Mouse (Mus musculus) ovary, postnatal 10 days (tissue): ENCODE data around the gene Cbs.
A peak's percentile ranks its signal among the peaks of the same experiment; 100 is the strongest.

Experiments used
- DNase-seq: peaks from one replicate; pipeline ENCODE4 v3.0.0; 2022; ENCODE audit warnings: low spot score

The Cbs gene

DNA sequence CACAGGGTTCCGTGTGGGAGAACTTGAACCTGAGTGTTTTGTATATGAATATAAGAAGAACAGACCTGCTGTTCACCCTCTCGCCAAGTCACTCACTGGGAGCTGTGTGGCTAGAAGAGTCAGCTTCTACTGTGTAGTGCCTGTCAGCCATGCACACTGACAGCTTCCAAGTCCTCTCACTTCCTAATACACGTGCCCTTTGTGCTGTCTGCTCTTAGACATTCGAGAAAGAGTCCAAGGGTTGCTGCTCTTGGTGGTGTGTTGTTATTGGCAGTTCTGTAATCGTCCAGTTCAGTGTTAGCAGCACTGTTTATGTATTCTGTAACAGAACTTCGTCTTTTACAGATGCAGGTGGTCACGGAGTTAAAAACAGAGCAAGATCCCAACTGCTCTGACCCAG, 48.9 kb downstream of the Cbs start:
- no peak for DNase-seq

DNA sequence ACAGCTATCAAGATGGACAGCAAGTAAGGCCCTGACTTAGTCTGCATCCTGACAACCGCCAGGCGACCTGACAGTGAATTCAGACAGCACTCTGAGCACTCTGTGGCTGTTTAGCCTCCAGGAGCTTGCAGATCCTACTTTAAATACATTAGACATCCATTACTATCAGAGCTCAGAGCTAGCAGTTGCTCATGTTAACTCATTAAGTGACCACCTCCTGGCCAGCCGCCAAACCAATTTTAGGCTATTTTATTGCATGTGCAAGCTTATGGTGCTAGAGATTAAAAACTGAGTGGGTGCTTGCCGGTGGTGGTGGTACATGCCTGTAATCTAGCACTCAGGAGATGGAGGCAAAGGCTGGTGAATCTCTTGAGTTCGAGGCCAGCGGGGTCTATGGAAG, 53.3 kb downstream of the Cbs start:
- no peak for DNase-seq

GRCm38 (mm10) chr17:31583185-31583584, 53.9 kb downstream of the Cbs start:
- no peak for DNase-seq

DNA sequence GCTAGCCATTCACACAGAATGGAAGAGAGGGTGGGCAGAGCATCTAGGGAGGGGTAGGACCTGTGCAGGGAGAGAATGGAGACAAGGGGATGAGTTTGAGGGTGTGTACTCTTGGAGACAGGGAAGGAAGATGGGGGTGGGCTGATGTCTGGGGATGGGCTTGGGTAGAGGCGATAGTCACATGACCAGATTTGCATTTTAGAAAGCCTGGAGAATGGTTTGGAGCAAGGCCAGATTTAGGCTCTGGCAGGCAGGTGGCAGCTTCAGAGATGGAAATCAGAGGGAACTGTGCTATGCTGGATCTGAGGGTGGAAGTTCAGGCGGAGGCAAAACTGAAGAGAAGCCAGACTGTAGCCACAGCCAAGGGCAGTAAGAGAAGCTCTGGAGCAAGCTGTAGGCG, 56.7 kb downstream of the Cbs start:
- DNase-seq, result no peak

DNA sequence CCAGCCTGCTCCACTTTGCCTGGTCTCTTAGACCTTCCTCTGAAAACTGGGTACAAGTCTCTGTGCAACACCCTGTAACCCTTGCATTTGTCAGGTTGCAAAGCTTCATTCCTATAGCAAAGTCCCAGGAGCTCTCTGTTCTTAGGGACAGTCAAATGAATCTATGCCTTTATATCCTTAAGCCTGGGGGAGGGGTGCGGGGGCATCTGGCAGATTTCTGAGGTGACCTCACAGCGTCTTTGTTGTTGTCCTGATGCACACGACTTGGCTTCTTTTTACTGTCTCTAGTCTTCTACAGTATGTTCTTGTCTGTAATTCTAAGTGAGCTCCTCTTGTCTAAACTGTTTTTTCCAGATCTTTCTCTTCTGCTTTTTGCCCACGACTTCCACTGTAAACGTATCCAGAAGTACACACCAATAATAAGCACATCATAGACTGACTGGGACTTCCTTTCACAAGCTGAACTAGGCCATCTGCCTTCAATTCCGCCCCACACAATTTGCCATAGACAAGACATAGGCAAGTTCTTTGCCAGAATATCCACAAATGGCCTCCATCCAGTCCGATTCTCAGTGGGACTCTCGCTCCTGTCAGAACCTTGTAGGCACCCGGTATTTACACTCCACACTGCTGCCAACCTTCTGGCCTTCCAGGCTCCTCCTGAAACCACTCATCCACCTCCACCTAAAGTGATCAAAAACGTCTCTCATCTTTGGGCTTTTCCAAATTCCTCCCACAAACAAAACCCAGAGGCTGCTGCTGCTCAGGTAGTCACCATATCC, 60.5 kb downstream of the Cbs start:
- no peak for DNase-seq

- DNase-seq, result no peak
These were observed 62.4 kb downstream of the Cbs start for GRCm38 (mm10) chr17:31574662-31575061.

- DNase-seq, result no peak
These were observed 65.3 kb downstream of the Cbs start for GRCm38 (mm10) chr17:31571689-31572088.

DNA sequence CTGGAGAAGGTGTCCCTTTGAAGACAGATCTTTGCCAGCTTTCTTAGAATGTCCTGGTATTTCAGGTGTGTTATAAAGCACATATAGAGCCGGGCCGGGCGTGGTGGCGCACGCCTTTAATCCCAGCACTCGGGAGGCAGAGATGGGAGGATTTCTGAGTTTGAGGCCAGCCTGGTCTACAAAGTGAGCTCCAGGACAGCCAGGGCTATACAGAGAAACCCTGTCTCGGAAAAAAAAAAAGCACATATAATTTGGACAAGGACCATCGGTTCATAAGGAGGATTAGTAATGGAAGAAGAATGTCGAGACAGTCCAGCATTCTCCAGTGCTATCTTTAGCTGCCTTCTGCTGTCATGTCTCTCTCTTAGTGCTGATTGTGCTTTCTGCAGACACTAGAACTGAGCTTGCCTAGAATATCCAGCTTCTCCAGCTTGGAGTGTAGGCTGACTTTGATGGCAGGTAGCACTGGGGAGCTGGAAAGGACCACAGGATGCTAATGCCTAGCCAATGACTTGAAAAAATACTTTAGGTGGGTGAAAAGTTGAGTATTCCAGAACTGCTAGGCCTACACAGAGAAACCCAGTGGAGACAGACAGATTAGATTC, 66.6 kb downstream of the Cbs start:
- no peak for DNase-seq

GRCm38 (mm10) chr17:31569756-31570155, 67.3 kb downstream of the Cbs start:
- DNase-seq, result no peak

DNA sequence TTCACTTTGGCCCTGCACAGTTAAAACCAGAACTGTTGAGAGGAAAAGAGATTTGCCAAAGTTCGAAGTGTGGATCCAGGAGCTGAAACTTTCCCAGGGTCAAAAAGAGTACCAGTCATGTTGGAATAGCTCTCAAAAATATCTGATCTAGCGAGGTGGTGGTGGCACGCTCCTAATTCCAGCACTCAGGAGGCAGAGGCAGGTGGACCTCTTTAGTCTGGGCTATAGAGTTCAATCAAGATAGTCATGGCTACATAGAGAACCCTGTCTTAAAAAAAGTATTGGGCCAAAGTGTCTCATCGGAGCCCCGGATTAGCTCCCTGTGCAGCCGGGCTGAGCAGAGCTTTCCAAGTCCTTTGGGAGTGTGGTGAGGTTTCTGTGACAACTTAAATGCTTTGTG, 70.8 kb downstream of the Cbs start:
- DNase-seq, result no peak

DNA sequence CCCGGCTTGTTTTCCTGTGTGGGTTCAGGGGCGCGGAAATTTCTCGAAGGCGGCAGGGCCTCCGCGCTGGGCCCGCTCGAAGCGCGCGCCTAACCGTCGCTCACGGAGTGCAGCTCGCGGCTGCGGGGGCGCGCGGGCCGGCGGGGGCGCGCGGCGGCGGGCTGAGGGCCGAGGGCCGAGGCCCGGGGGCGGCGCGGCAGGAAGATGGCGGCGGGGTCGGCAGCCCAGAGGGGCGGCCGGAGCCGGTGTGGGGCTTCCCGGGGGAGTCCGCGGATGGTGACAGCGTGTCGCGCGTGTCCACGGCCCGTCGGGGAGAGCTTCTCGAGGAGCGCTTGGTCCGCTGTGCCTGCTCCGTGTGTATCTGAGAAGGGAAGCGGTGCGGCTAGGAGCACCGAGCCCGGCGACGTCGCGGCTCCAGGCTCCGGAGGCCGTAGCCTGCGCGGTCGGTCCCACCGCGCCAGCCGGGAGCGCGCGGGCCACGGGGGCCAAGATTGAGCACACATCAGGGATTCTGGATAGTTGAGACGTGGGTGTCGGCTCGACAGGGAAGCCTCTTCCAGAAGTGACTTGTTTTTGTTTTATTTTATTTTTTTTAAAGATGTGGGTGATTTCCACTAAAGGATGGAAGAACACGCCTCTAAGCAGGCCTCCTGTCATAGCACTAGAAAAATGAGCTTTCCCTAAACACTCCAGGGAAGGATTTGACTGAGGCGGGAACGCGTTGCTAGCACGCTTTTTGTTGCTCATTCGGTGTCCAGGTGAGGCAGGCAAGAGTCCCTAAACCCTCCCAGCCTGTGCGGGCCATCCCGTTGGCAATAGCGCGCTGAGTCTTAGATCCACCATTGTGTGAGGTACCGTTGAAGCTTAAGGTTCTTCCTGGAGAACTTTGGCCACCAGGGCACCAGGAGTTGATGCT, 71.6 kb downstream of the Cbs start:
- DNase-seq, result peak; percentile 41

DNA sequence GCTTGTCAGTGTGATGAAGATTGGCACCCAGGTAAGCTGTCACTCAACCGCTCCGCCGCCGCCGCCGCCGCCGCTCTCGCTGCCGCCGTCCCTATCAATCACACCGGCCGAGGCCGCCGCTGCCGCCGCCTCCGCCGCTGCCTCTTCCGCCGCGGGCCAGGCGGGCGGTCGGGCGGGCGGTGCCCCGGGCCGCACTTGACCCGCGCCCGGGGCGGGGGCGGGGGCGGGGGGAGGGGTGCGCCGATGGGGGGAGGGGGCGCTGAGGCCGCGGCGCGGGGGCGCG, 72.2 kb downstream of the Cbs start:
- no peak for DNase-seq

DNA sequence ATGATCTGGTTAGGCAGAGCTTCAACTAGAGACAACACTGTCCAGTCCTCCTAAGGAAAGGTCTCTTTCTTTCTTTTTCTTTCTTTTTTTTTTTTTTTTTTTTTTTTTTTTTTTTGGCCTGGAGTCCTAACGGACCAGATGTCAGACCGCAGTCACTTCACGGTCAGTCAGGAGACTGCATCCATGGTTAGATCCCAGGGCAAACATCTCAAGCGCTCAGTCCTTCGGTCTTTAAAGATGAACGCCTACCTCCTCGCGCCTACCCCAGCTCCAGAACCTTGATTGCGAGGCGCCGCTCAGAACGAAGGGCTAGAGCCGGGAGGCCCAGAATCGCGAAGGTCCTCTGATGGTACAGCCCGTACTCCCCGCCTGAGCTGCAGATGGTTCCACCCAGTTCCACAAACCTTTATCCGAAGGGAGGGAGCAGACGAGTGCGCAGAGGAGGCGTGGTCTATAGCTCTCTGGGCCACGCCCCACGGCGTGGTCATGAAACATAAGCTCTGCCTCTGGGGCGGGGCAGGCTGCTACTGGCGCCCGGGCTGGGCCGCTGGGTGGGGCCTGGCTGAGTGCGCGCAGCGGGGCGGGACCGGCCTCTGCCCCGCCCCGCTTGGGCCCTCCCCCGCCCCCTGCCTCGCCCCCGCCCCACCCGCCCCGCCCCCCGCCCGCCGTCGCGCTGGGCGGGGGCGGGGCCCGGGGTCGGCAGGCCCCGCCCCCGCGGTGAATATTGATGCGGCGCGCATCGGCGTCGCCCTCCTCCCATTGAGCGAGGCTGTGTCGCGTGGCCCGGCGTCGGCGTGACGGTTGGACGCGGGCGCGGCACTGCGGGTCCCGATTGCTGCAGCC, 72.8 kb downstream of the Cbs start, which contains the start of gene Pknox1:
TSS of gene Pknox1 (plus strand) at position 720 of the 843 bp plus-strand sequence.
- peak; percentile 89 for DNase-seq

- DNase-seq, result no peak
These were observed 73.4 kb downstream of the Cbs start for GRCm38 (mm10) chr17:31563632-31564014.

DNA sequence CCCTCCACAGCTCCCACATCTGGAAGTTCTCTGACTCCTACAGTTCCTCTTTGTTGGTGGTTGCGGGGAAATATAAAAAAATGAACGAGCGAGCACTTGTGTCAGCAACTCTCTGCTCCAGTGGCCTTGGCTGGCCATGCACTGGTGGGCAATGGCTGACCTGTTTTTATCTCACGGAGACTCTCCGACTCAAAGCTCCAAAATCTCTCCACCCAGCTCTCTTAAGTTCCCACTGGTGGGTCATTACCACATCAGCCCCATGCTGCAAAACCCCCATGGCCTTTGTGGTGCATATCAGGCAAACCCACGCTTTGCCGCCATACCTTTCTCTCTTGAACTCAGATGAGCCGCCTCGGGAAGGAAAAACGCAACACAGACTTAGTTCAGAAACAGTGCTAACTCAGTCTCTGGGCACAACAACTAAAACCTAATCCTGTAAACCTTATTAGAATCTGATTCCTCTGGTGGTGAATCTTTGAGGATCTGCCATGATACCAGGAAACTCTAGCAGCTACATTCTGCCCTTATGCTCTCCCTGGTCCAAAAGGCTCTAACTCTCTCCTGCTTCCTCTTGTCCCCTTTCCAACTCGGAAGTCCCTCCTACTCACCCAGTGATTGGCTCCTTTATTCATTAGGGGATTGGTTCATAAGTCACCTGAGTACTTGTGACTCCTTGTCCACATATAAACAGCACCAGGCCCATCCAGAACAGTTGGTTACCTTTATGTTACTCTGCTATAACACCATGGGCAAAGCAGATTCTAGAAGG, 77.8 kb downstream of the Cbs start:
- no peak for DNase-seq
